8 mouse cellular contexts compared by ENCODE assay signal in the genomic region with DNA sequence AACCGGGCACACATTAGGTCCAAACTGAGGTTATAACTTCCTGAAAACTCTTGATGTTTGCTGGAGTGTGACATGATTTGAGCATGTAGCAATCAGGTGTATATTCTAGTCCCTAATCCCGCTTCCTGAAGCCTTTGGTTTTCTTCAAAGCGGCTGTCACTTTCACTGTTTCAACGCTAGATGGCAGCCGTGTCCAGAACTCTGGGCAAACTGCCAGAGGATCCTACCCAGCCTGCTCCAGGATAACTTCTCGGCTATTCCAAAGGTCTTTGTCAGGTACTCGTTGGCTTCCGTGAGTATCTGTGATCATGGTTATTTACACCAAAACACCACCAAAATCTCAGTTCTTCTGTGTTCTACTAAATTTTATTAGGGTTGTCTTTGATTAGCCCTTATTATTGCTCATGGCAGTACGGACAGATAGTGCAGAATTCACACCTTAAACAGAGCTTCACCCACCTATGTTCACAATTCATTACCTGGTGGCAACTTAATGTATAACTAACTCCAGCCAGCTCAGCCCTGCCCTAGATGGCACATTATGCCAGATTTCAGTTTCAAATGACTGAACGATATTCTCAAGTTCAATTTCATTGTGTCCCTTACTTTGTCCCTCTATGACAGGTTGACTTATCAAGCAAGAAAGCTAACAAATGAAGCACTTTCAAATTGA.
DNase-seq lines count a peak whose midpoint lies in the region; ATAC-seq and TF ChIP-seq lines count a peak whose summit lies in the region.

No protein-coding gene starts in this region.

- H3K27me3 ChIP-seq in embryonic facial prominence, embryonic 13.5 days, result no peaks in the 10 kb centered on the region
- H3K27me3 ChIP-seq in lung, embryonic 14.5 days (ENCODE audit: insufficient read depth, low read length), result no peaks in the 10 kb centered on the region

- DNase-seq in ES-E14 (ENCODE audit: low read depth, low spot score), result peak; percentile 47
- peak; percentile 14 to 27 for DNase-seq in adrenal gland, postnatal 4 days (ENCODE audit: low spot score in 2 of 2)
- DNase-seq in heart, postnatal 25 days (ENCODE audit: low spot score), result peak; percentile 7
- DNase-seq in kidney, postnatal 4 days, result peak; percentile 72 to 77
- peak; percentile 85 for DNase-seq in lung, embryonic 14.5 days
- peak; percentile 50 for DNase-seq in ovary, postnatal 36 days (ENCODE audit: low spot score)

- no peak for ATAC-seq in embryonic facial prominence, embryonic 13.5 days (ENCODE audit: insufficient number of reproducible peaks, insufficient read depth, low FRiP score, low TSS enrichment, low read depth)
- ATAC-seq in lung, embryonic 14.5 days (ENCODE audit: insufficient read depth), result no peak
- ATAC-seq in activated CD4-positive, CD25-positive, alpha-beta regulatory T cell, adult 4 months, result no peak

- no peak overlapping the region for H3K27ac ChIP-seq in ES-E14 (ENCODE audit: insufficient read depth, low read depth, low read length, poor library complexity, severe bottlenecking)
- no peak overlapping the region for H3K27ac ChIP-seq in embryonic facial prominence, embryonic 13.5 days
- no peak overlapping the region for H3K27ac ChIP-seq in lung, embryonic 14.5 days (ENCODE audit: low read depth)

- H3K36me3 ChIP-seq in ES-E14 (ENCODE audit: control insufficient read depth, insufficient read depth, low read length, poor library complexity, severe bottlenecking), result no peaks in the 10 kb centered on the region
- H3K36me3 ChIP-seq in embryonic facial prominence, embryonic 13.5 days, result no peaks in the 10 kb centered on the region
- H3K36me3 ChIP-seq in lung, embryonic 14.5 days (ENCODE audit: insufficient read depth), result no peaks in the 10 kb centered on the region

- peak overlapping the region; percentile 25 for H3K4me2 ChIP-seq in embryonic facial prominence, embryonic 13.5 days
- no peak overlapping the region for H3K4me2 ChIP-seq in lung, embryonic 14.5 days

- no peaks in the 10 kb centered on the region for H3K9me3 ChIP-seq in ES-E14 (ENCODE audit: control insufficient read depth, insufficient read depth, low read depth, low read length)
- 0 out of 2 replicates have a peak, but pooled peaks cover 2% of the 10 kb centered on the region for H3K9me3 ChIP-seq in embryonic facial prominence, embryonic 13.5 days
- no peaks in the 10 kb centered on the region for H3K9me3 ChIP-seq in lung, embryonic 14.5 days (ENCODE audit: low read depth, low read length)

- no peak overlapping the region for H3K9ac ChIP-seq in ES-E14 (ENCODE audit: insufficient read depth, low read depth, low read length, poor library complexity, severe bottlenecking)
- no peak overlapping the region for H3K9ac ChIP-seq in embryonic facial prominence, embryonic 13.5 days
- no peak overlapping the region for H3K9ac ChIP-seq in lung, embryonic 14.5 days

- peak; percentile 76 for TF ChIP-seq CTCF in lung, embryonic 14.5 days (IDR thresholded peaks at IDR 0.05; ENCODE audit: low read depth)

- intact Hi-C loops in heart, postnatal 25 days (cut with DNase I), result no loop called here

- in situ Hi-C loops in ES-E14 (cut with MboI; ENCODE audit: low sequenced_read_pairs in 2 of 2, unreplicated experiment in 2 of 2), result loop anchor here in 1 of 2 experiments (25.0 kb wide), 1 partner anchor 379 kb away; no protein-coding TSS in a partner anchor

- H3K4me3 ChIP-seq in ES-E14 (ENCODE audit: insufficient read depth in 1 of 2, low read depth in 1 of 2, low read length in 2 of 2, poor library complexity in 1 of 2, severe bottlenecking in 1 of 2), result no peak overlapping the region
- no peak overlapping the region for H3K4me3 ChIP-seq in embryonic facial prominence, embryonic 13.5 days
- no peak overlapping the region for H3K4me3 ChIP-seq in lung, embryonic 14.5 days (ENCODE audit: low read depth, low read length)

- no peaks in the 10 kb centered on the region for H3K4me1 ChIP-seq in ES-E14 (ENCODE audit: control insufficient read depth in 2 of 2, insufficient read depth in 2 of 2, low read length in 2 of 2, poor library complexity in 1 of 2)
- H3K4me1 ChIP-seq in embryonic facial prominence, embryonic 13.5 days, result no peaks in the 10 kb centered on the region
- no peaks in the 10 kb centered on the region for H3K4me1 ChIP-seq in lung, embryonic 14.5 days (ENCODE audit: insufficient read depth)

- WGBS in embryonic facial prominence, embryonic 13.5 days, result 21% methylated on average over 10 of the region's 10 CpGs
- WGBS in lung, embryonic 14.5 days, result 21% methylated on average over 10 of the region's 10 CpGs

TF ChIP-seq in ES-E14, 5 proteins besides CTCF, POLR2A, EP300 and RAD21:
- no peak for TF ChIP-seq HCFC1 (IDR thresholded peaks at IDR 0.05; ENCODE audit: borderline replicate concordance, insufficient read depth, low read length)
- peak; percentile 36; the same call in 1 of the 2 replicates for TF ChIP-seq ZC3H11A (IDR thresholded peaks at IDR 0.05; ENCODE audit: borderline replicate concordance, low read depth, low read length)
TF ChIP-seq in ES-E14: peak in this region for 1.

Comparison
In these comparisons a context has a peak if more than half of its experiments do, and no peak if none do; other contexts are left out.
1. DNase-seq: peak in every context shown above with its lines; median percentile 85 in lung, embryonic 14.5 days; 74 in kidney, postnatal 4 days; 50 in ovary, postnatal 36 days; 47 in ES-E14; 20 in adrenal gland, postnatal 4 days; 7 in heart, postnatal 25 days.